Mouse (Mus musculus) ES-E14 (cell line): ENCODE measurements around the gene Ankrd28.

ENCODE experiments used
- CHD2 ChIP-seq: IDR thresholded peaks from 2 replicates; pipeline ENCODE4 v1.6.1; 2014; ENCODE audit warnings: mild to moderate bottlenecking, low read depth, low read length, inconsistent platforms
- ZC3H11A ChIP-seq: IDR thresholded peaks from 2 replicates; pipeline ENCODE4 v1.6.1; 2012; ENCODE audit warnings: low read depth, mild to moderate bottlenecking, inconsistent platforms, low read length, borderline replicate concordance

GRCm38 (mm10) chr14:31650347-31650746, 180.1 kb downstream of the Ankrd28 start:
- TF ChIP-seq CHD2 (no peak), ZC3H11A (no peak)
